Mouse (Mus musculus) urinary bladder, adult 2 months (tissue): ENCODE measurements around the gene Snx22. TPM values are rescaled to one million over a fixed set of nuclear protein-coding genes. Genes with fewer than 3 reads are reported as not detected.

Experiments
- DNase-seq: peaks from one replicate; pipeline ENCODE4 v3.0.0; 2022; ENCODE audit warnings: low spot score
- polyA plus RNA-seq: library from polyadenylated mRNA; depleted of rRNA; stranded (reverse); fragments of >200 nt; gene quantifications from 2 replicates; pipeline ENCODE4 v1.2.3, GENCODE M21; 2012

The Snx22 gene
- polyA plus RNA-seq, 1 experiment, result 1.6 TPM

DNA sequence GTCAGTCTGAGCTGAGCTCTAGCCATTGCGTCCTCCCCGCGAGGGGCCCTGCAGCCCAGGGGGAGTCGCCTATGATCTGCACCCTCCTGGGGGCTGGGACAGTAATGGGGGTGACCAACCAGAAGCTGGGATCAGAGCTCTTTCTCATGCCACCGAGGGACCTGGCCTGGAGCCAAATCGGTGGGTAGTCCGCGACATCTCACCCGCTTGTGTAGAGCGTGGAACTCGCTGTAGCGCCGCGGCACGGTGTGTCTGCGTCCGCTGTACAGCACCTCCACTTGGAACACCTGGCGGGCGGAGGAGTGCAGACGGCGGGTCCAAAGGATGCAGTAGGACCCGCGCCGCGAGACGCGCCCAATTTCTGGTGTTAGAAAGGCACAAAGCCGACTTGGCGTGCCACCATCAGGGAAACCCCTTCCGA lies 538 bp downstream of the Snx22 start:
- no peak for DNase-seq

DNA sequence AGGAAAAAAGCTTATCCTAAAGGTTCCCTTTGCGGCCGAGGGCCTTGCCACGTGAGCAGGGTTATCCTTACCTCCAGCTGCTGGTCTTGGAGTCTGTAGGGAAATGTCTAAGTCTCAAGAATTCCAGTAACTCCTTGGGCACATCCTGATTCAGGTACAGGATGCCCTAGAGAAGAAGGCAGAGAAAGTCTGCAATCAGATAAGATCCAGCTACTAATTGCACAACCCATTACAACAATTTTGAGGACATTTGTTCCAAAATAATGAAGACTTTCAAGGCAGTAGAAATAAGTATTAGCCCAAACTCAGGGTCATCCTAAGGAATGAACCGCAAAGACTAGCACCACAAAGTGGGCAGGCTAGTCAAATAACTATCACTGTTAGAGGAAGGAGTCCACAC lies 1.5 kb downstream of the Snx22 start:
- DNase-seq, result no peak

DNA sequence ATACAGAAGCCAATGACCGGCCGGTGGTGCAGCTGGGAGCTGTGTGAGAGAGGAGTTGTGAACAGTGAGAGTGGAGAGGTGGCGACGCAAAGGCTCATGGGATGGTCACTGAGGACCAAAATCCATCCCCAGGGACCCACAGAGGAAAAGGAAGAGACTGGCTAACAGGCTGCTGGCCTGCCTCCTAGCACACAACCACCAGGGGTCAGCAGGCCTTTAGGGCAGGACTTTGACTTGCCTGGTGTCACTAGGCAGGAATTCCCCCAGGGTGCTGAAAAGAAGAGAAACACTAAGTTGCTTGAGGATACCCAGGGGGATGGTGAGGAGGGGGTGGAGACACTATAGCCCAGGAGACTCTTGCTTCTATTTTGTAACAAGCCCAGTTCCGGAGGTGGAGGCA lies 2.0 kb downstream of the Snx22 start:
- DNase-seq, result no peak

- no peak for DNase-seq
Observed at GRCm38 (mm10) chr9:66066791-66067190, 2.7 kb downstream of the Snx22 start.

GRCm38 (mm10) chr9:66064316-66064715 lies 5.2 kb downstream of the Snx22 start:
- DNase-seq, result no peak

GRCm38 (mm10) chr9:66063446-66063845 lies 6.1 kb downstream of the Snx22 start:
- no peak for DNase-seq

GRCm38 (mm10) chr9:66061656-66062055 lies 7.9 kb downstream of the Snx22 start:
- no peak for DNase-seq

DNA sequence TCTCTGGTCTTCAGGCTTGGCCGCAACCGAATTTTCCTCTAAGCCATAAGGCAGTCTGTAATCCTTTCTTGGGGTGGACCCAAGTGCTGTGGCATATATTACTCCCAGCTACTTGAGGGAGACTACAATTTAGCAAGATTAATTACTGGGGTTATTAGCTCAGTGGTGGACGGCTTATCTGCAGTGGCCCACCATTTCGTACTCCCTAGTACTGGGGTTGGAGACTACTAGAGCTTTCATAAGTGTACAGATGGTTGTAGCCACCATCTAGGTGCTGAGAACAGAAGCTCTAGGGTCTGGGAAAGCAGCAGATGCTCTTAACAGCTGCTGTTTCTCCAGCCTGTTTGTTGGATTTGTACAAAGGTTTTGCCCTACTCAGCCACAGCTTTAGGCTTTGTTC lies 8.5 kb downstream of the Snx22 start:
- DNase-seq, result no peak

DNA sequence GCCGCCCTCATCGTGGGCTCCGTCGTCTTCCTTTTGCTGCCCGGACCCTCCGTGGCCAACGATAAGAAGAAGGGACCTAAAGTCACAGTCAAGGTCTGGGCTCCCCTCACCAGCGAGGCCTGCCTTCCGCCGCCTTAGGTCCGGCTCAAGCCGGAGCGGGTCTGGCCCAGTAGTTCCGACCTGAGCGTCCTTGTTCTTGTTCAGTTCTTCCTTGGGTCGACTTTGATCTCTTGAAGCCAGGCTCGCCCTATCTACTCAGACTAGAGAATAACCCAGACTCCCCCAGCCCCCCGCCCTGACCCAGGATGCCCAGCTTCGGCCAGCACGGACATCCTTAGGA lies 9.2 kb downstream of the Snx22 start:
- DNase-seq, result no peak

DNA sequence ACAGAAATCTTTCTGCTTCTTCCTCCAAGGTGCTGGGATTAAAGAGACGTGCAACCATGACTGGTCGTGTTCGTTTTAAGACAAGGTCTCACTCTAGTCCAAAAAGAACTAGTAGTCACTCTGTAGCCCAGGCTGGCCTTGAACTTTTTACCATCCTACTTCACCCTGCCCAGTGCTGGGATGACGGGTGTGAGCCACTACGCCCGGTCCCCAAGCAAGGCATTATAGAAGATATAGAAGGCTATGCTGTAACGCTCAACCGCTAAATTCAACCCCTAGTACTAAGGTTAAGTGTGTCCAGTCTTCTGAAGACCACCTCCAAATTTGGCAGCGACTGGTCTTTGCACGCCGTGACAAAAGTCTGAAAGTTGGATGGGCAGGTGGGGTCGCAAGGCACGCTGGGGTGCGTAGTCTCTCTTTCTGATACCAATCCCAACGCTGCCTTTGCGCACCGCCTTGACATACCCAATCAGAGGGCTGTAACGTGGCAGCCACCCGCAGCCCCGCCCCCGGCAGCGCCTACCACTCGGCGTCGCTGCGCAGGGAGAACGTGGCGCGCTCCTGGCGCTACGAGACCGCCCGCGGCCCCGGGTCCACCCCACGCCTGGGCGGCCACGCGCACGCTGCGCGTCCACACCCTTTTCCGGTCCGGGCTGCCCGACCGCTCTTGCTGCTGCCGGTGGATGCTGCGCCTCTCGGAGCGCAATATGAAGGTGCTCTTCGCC lies 9.8 kb downstream of the Snx22 start, which contains the start of gene Ppib:
Ppib (plus strand) TSS at position 640 of the 725 bp plus-strand sequence.
- DNase-seq, result peak; percentile 94

DNA sequence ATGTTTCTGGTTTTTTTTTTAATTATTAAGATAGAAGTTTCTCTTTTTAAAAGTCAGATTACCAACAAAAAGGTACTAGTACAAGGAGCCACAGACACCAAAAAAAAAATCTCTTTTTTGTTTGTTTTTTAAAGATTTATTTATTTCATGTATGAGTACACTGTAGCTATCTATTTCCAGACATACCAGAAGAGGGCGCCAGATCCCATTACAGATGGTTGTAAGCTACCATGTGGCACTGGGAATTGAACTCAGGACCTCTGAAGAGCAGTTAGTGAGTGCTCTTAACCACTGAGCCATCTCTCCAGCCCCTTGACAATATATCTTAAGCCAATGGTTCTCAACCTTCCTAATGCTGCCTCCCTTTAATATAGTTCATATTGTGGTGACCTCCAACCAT lies 15.9 kb downstream of the Snx22 start:
- DNase-seq, result no peak

DNA sequence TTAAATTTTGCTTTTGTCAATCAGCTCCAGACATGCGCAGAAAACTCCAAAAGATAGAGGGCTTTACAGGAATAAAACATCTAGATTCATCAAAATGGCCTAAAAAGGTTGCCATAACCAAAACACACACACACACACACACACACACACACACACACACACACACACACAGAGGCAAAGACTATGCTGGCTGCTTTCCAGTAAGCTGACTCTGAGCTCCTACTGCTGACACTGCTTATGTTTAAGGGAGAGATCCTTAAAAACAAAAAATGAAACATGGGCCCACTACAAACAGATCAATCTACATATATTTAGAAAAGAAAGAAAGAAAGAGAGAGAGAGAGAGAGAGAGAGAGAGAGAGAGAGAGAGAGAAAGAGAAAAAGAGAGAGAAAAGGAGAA lies 16.8 kb downstream of the Snx22 start:
- no peak for DNase-seq

DNA sequence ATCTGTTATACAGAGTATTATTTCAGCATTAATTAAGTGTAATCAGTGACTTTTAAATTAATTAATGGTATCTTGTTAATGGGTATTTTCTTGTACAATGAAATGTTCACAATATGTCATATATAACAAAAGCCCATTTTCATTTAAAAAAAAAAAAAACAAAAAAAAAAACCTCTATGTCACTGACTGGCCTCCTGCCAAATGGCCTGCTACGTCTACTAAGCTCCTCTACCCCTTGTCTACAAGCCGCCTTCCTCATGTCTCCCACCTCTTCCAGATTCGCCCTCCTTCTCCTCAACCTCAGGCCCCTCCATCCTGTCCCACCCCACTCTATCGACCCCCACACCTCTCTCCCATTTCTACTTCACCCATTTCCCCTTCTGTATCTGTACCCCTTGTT lies 18.0 kb downstream of the Snx22 start:
- no peak for DNase-seq

GRCm38 (mm10) chr9:66049931-66050601 lies 19.5 kb downstream of the Snx22 start:
- no peak for DNase-seq

GRCm38 (mm10) chr9:66043241-66043640 lies 26.3 kb downstream of the Snx22 start:
- no peak for DNase-seq

DNA sequence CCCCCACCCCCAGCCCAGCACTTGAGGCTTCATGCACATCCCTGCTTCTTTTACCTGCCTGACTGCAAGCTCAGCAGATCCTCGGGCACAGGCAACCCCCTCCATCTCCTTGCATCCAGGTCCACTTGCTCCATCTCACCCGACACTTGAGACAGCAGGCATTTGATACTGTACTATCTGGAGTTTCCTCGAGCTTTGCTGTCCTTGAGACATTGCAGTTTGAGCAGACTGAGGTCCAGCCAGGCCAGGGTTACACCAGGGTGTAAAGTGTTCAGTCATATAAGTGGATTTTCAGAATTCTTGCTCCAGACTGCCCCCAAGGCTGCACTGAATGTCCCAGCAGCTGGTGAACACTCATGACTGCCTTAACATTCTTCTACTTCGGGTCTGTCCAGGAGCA lies 27.2 kb downstream of the Snx22 start:
- DNase-seq, result no peak

DNA sequence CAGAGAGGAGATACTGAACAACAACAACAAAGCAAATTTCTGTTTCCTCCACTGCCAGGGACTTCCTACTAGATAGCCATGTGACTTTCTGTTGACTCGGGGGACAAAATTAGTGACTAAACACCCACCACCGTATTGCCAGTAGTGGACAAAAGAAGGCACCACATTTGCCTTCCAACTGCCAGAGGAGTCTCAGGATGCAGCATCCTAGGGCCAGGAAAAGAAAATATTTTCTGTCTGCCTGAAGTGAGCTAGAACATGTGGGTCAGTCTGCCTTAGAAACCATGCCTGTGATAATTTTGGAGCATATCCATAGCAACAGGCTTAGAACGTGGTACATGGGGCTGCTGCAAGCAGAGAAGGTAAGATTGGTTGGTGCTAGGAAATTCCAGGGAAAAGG lies 28.7 kb downstream of the Snx22 start:
- no peak for DNase-seq

- DNase-seq, result no peak
Observed at GRCm38 (mm10) chr9:66039290-66039689, 30.2 kb downstream of the Snx22 start.

DNA sequence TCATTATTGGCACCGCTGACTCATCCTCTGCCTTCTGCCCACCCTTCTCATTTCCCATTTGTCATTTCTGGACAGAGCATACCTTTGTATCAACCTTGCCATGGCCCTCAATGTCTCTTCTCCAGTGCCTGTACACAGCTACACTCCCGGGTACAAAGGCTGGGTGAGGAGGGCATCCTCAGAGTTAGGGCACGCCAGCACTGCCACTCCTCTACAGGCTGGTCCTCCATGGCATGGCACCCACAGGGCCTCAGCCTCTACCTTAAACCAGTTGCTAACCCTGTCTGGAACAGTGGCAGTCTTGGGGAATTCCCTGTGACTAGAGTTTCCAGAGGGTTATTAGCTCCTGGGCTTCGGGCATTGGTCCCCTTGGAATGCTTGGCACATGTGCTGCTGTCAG lies 30.9 kb downstream of the Snx22 start:
- DNase-seq, result no peak

GRCm38 (mm10) chr9:66038082-66038481 lies 31.4 kb downstream of the Snx22 start:
- no peak for DNase-seq

- no peak for DNase-seq
Observed at GRCm38 (mm10) chr9:66020601-66021000, 48.9 kb downstream of the Snx22 start.
